Mouse (Mus musculus): ENCODE data around the gene Slc4a10.

DNA sequence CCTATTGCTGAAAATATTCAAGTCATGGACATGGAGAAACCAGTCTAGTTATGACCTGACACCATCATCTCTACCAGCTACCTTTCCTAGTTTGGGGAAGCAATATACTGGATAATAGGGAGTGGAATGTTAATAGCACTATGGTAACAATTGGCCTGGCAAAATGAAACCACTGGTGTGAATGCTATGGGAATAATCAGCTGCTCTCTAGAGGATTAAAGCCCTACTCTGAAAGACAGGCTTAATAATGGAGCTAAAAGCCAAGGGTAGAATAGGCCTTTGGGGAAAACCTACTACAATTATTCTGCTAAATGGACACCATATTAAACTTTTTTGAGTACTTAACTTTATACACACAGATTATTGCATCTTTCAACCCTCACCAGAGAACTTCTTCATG lies 30.2 kb downstream of the Slc4a10 start:
- TF ChIP-seq POLR2A (IDR thresholded peaks at IDR 0.05; ENCODE audit: borderline replicate concordance, low read depth, low read length) (no peak), CTCF (IDR thresholded peaks at IDR 0.05; ENCODE audit: low read depth, low read length) (no peak)
